8 mouse cellular contexts compared by ENCODE assay signal in the genomic region with DNA sequence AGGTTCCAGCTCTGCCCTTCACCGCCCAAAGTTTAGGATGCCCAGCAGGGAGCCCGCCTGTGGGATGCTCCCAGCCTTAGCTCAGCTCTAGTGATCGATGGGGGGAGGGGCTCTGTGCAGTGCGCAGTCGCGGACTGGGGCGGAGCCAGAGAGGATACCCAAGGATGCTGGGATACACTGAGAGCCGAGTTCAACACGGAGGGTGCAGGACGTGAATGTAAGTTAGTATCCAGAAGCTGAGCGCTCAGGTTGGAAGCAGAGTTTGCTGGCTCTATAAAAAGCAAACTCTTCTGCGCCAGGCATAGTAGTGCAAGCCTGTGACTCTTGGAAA. TPM values are rescaled to one million over a fixed set of nuclear protein-coding genes. Genes with fewer than 3 reads are reported as not detected.
DNase-seq lines count a peak whose midpoint lies in the region; ATAC-seq and TF ChIP-seq lines count a peak whose summit lies in the region.

Tvp23a (minus strand) TSS at position 99 of the 331 bp plus-strand sequence.

- 3% methylated on average over 12 of the region's 12 CpGs for WGBS in limb, embryonic 10.5 days
- WGBS in midbrain, postnatal 0 days = 1% methylated on average over 12 of the region's 12 CpGs

- peak; percentile 21; the same call in 1 of the 2 replicates for TF ChIP-seq POLR2A in testis, adult 2 months (IDR thresholded peaks at IDR 0.05; ENCODE audit: control insufficient read depth, low read depth, low read length)

- TF ChIP-seq CTCF in midbrain, postnatal 0 days (IDR thresholded peaks at IDR 0.05) = peak; percentile 28
- no peak for TF ChIP-seq CTCF in testis, adult 2 months (IDR thresholded peaks at IDR 0.05; ENCODE audit: control insufficient read depth, insufficient read depth, insufficient replicate concordance, low read depth, low read length)

- H3K27me3 ChIP-seq in limb, embryonic 10.5 days (ENCODE audit: low read depth, poor library complexity, severe bottlenecking) = no peaks in the 10 kb centered on the region
- no peaks in the 10 kb centered on the region for H3K27me3 ChIP-seq in midbrain, postnatal 0 days (ENCODE audit: insufficient read depth, low read length)
- H3K27me3 ChIP-seq in testis, adult 2 months (ENCODE audit: control insufficient read depth, insufficient read depth, low read length) = no peaks in the 10 kb centered on the region

- H3K27ac ChIP-seq in limb, embryonic 10.5 days = peak within 1 kb of the TSS; percentile 88
- H3K27ac ChIP-seq in midbrain, postnatal 0 days (ENCODE audit: low read depth, low read length) = peak within 1 kb of the TSS; percentile 83
- no peak within 1 kb of the TSS for H3K27ac ChIP-seq in testis, adult 2 months (ENCODE audit: control insufficient read depth, insufficient read depth, low read depth, low read length)

- no peaks in the 10 kb centered on the region for H3K9me3 ChIP-seq in limb, embryonic 10.5 days (replicated peaks)
- no peaks in the 10 kb centered on the region for H3K9me3 ChIP-seq in midbrain, postnatal 0 days (ENCODE audit: low read length)

- DNase-seq in adrenal gland, adult 2 months = peak; percentile 47
- DNase-seq in embryo, embryonic 10 days (ENCODE audit: low spot score) = peak; percentile 95
- peak; percentile 58 for DNase-seq in gastrocnemius, postnatal 10 days
- peak; percentile 44 for DNase-seq in hindlimb bud, embryonic 11.5 days (ENCODE audit: extremely low spot score, low read depth, low spot score)
- peak; percentile 86 for DNase-seq in limb, embryonic 10.5 days (ENCODE audit: low spot score)
- peak; percentile 92 for DNase-seq in midbrain, postnatal 0 days (ENCODE audit: low spot score)
- DNase-seq in B cell, adult 2 months = no peak

- 0 out of 2 replicates have a peak, but pooled peaks cover 3% of the 10 kb centered on the region for H3K36me3 ChIP-seq in limb, embryonic 10.5 days
- H3K36me3 ChIP-seq in midbrain, postnatal 0 days (ENCODE audit: insufficient read depth, low read length) = no peaks in the 10 kb centered on the region
- H3K36me3 ChIP-seq in testis, adult 2 months (ENCODE audit: control insufficient read depth, insufficient read depth, low read length) = no peaks in the 10 kb centered on the region

- H3K4me1 ChIP-seq in limb, embryonic 10.5 days = peaks cover 25% of the 10 kb centered on the region
- H3K4me1 ChIP-seq in midbrain, postnatal 0 days (ENCODE audit: insufficient read depth, low read length) = peaks cover 10% of the 10 kb centered on the region; the same call in 1 of the 2 replicates
- peaks cover 10% of the 10 kb centered on the region for H3K4me1 ChIP-seq in testis, adult 2 months (ENCODE audit: control insufficient read depth, insufficient read depth, low read length)

- H3K9ac ChIP-seq in midbrain, postnatal 0 days (replicated peaks; ENCODE audit: low read length, poor library complexity, severe bottlenecking) = peak within 1 kb of the TSS; percentile 89

- ATAC-seq in midbrain, postnatal 0 days (ENCODE audit: low FRiP score) = peak; percentile 96

- H3K4me3 ChIP-seq in limb, embryonic 10.5 days = peak within 1 kb of the TSS; percentile 55
- H3K4me3 ChIP-seq in midbrain, postnatal 0 days (ENCODE audit: low read depth, low read length) = peak within 1 kb of the TSS; percentile 66
- peak within 1 kb of the TSS; percentile 11 for H3K4me3 ChIP-seq in testis, adult 2 months (ENCODE audit: control insufficient read depth, low read depth, low read length)

- H3K4me2 ChIP-seq in midbrain, postnatal 0 days (ENCODE audit: low read depth, low read length, poor library complexity, severe bottlenecking) = peak within 1 kb of the TSS; percentile 72

RNA-seq across cellular contexts. Expression of gene Tvp23a, which starts in this region (rescaled TPM):
- 1 to 10 TPM; 1.3 to 2.0 TPM for total RNA-seq in adrenal gland, adult 2 months (2021)
- 1.2 and 1.5 TPM in 2 replicates for polyA plus RNA-seq in adrenal gland, adult 2 months (2012; rRNA removed)
- total RNA-seq in gastrocnemius, postnatal 10 days (2021) = 1 to 10 TPM; 1.2 TPM
- 15.9 and 22.7 TPM in 2 replicates for polyA plus RNA-seq in limb, embryonic 10.5 days (2016; fragmentation: Nextera tagmentation; extraction: Ambion mirVana)
- total RNA-seq in midbrain, postnatal 0 days (2014; rRNA removed) = 77.6 and 82.0 TPM in 2 replicates
- polyA plus RNA-seq in midbrain, postnatal 0 days (2015; fragmentation: Nextera tagmentation; extraction: Ambion mirVana) = 44.1 and 46.8 TPM in 2 replicates
- 0.30 and 0.37 TPM in 2 replicates for polyA plus RNA-seq in testis, adult 2 months (2012; rRNA removed)

Comparison
In these comparisons a context has a peak if more than half of its experiments do, and no peak if none do; other contexts are left out.
1. RNA of gene Tvp23a (total RNA-seq): 77.6 to 82.0 TPM in midbrain, postnatal 0 days; 1.3 to 2.0 TPM in adrenal gland, adult 2 months and 1.2 TPM in gastrocnemius, postnatal 10 days; every median in the first group is over 10 times any median in the second.
2. DNase-seq: peak in adrenal gland, adult 2 months (single experiment), embryo, embryonic 10 days (single experiment), gastrocnemius, postnatal 10 days (single experiment), hindlimb bud, embryonic 11.5 days (single experiment), limb, embryonic 10.5 days (single experiment) and midbrain, postnatal 0 days (single experiment); none in B cell, adult 2 months (0 of 2).
3. H3K4me3 ChIP-seq: peak in every context shown above with its lines; median percentile 66 in midbrain, postnatal 0 days; 55 in limb, embryonic 10.5 days; 11 in testis, adult 2 months.